Mouse (Mus musculus) heart, adult 10 weeks (tissue): ENCODE measurements around the gene Rsad2. TPM values are rescaled to one million over a fixed set of nuclear protein-coding genes. Genes with fewer than 3 reads are reported as not detected.

Experiments
- polyA plus RNA-seq: library from polyadenylated mRNA; stranded (reverse); fragments of 350-450 nt; fragmentation: Illumina TruSeq; extraction: RNeasy Lipid Tissue Mini Kit (QIAGEN cat#74804); gene quantifications from one replicate; pipeline ENCODE4 v1.2.3, GENCODE M21; 2014; ENCODE audit warnings: low read depth, low replicate concordance

Rsad2 gene
- polyA plus RNA-seq = 11.8 TPM

GRCm38 (mm10) chr12:26456028-26456698, at the start of gene Rsad2:
Gene Rsad2 (minus strand): TSS chr12:26456452.

GRCm38 (mm10) chr12:26469098-26470041, 13.1 kb upstream of the Rsad2 start, which contains the start of gene Cmpk2:
Gene Cmpk2 (plus strand): TSS chr12:26469204.

DNA sequence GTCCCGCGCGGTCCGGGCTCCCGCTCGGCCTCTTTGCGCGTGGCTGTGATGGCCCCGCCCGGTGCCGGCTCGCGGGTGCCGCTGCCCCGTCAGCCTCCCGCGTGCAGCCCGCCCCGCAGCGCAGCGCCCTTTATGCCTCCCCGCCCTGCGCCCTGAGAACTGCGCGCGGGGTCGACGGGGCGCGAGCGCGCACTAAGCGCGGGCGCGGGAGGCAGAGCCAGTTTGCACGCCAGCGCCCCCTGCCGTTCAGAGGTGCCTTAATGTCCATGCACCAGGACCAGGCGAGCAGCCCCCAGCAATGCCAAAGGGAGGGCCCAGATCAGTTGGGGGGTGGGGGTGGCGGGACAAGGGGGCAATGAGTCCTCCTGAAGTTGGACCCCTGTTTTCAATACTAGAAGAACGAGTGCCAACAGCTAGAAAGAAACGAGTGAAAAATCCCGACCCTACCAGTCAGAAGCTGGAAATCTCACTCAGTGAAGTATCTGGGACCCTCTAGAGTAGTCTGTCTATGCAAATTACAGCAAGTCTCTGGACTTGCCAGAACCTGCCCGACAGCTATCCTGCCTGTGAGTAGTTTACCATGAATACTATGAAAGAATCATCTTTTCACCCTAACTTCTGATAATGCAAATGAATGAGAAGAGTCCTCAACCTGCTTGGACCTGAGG, 41.0 kb downstream of the Rsad2 start, which contains the start of gene Rnf144a:
Gene Rnf144a, minus strand, starts transcription at position 151 of the 668 bp plus-strand sequence.

Other genes with a start within 250 kb of the Rsad2 start
- gene Rnf144a, start 41.2 kb downstream of the Rsad2 start, polyA plus RNA-seq = 9.7 TPM
- 6.4 TPM for gene Cmpk2, start 12.8 kb upstream of the Rsad2 start, polyA plus RNA-seq